In the genomic region with DNA sequence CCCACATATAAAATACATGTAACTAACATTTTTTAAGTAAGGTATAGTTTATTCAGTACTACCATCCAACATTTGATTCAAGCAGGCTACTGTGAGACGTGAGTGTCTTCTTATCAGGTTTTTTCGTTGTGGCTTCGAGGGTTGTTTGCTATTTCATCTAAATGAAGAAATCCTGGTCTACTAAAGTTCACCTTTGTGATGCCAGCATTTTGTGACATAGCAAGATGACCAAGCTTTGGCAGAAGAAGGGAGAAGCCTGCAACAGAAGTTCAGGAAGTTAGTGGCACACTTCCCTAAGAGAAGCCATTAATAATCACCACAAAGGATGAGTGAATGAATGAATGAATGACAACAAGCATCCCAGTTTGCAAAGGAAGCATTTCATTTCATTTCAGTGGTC, we compare ENCODE assay signal across 18 mouse cellular contexts.
DNase-seq lines count a peak whose midpoint lies in the region; ATAC-seq and TF ChIP-seq lines count a peak whose summit lies in the region.
"Had no signal": no experiment of that assay in that cellular context is flagged by ENCODE, and none has a peak within 500 bp of the region (broad histone marks: within the 10 kb centered on the region; RNA-seq: fewer than 3 reads in every experiment).

No protein-coding gene starts in this region.

- no peak overlapping the region for H3K9ac ChIP-seq in liver, adult 2 months (ENCODE audit: low read depth, low read length)
- no peak overlapping the region for H3K9ac ChIP-seq in liver, embryonic 12.5 days
- no peak overlapping the region for H3K9ac ChIP-seq in hindbrain, embryonic 13.5 days
- H3K9ac ChIP-seq: embryonic facial prominence, embryonic 12.5 days; forebrain, embryonic 12.5 days had no signal

- no peaks in the 10 kb centered on the region for H3K79me2 ChIP-seq in liver, adult 2 months (ENCODE audit: control insufficient read depth, insufficient read depth, low read length)
- H3K79me2 ChIP-seq in myocyte (ENCODE audit: control insufficient read depth, insufficient read depth): no peaks in the 10 kb centered on the region

- H3K4me1 ChIP-seq in liver, adult 2 months (ENCODE audit: control insufficient read depth, insufficient read depth, low read length): peaks cover 29% of the 10 kb centered on the region
- peaks cover 41% of the 10 kb centered on the region for H3K4me1 ChIP-seq in liver, embryonic 12.5 days
- H3K4me1 ChIP-seq in embryonic fibroblast, embryonic 13.5 days (ENCODE audit: control insufficient read depth, insufficient read depth, low read length): peaks cover 5% of the 10 kb centered on the region; the same call in 1 of the 2 replicates
- H3K4me1 ChIP-seq in hindbrain, embryonic 13.5 days (replicated peaks): peaks cover 46% of the 10 kb centered on the region

- ATAC-seq in liver, embryonic 12.5 days: no peak
- no peak for ATAC-seq in hindbrain, embryonic 13.5 days (ENCODE audit: low FRiP score)
- ATAC-seq: forebrain, embryonic 14.5 days had no signal

- no peak overlapping the region for H3ac ChIP-seq in myocyte (ENCODE audit: control insufficient read depth, insufficient read length)

- no peak for TF ChIP-seq POLR2A in liver, adult 2 months (IDR thresholded peaks at IDR 0.05; ENCODE audit: extremely low read depth, insufficient read depth, low read length)
- TF ChIP-seq POLR2A in embryonic fibroblast, embryonic 13.5 days (IDR thresholded peaks at IDR 0.05; ENCODE audit: low read depth, low read length): no peak
- no peak for TF ChIP-seq POLR2A in myocyte (IDR thresholded peaks at IDR 0.05; ENCODE audit: insufficient read length, low read depth)

- WGBS in liver, adult 2 months: 29% methylated on average over 3 of the region's 3 CpGs
- 62% methylated on average over 3 of the region's 3 CpGs for WGBS in liver, embryonic 12.5 days (ENCODE audit: insufficient replicate concordance)
- WGBS in hindbrain, embryonic 13.5 days: 95% methylated on average over 3 of the region's 3 CpGs

- no peak overlapping the region for H3K27ac ChIP-seq in liver, adult 2 months (replicated peaks; ENCODE audit: insufficient read depth, low read depth, low read length)
- H3K27ac ChIP-seq in liver, embryonic 12.5 days: no peak overlapping the region
- H3K27ac ChIP-seq in embryonic fibroblast, embryonic 13.5 days (ENCODE audit: insufficient read depth, low read length): peak overlapping the region; percentile 3; the same call in 1 of the 2 replicates
- no peak overlapping the region for H3K27ac ChIP-seq in hindbrain, embryonic 13.5 days
- H3K27ac ChIP-seq: forebrain, embryonic 10.5 days; forebrain, embryonic 12.5 days had no signal

- no peak for TF ChIP-seq CTCF in liver, adult 2 months (IDR thresholded peaks at IDR 0.05; ENCODE audit: low read depth, low read length)
- no peak for TF ChIP-seq CTCF in embryonic fibroblast, embryonic 13.5 days (IDR thresholded peaks at IDR 0.05; ENCODE audit: borderline replicate concordance, insufficient read depth, low read length)

- DNase-seq in liver, adult 2 months (ENCODE audit: extremely low read depth, low read depth, low spot score): peak; percentile 64
- DNase-seq in adipocyte (ENCODE audit: low spot score): peak; percentile 50
- DNase-seq in frontal cortex, postnatal 36 days (ENCODE audit: low spot score in 2 of 2): no peak
- DNase-seq: cerebellum, adult 11-12 months; cerebellum, adult 2 months; cerebellum, adult 9-10 months; cerebellum, postnatal 10 days; cerebellum, postnatal 25 days had no signal

- H3K4me3 ChIP-seq in liver, adult 2 months (ENCODE audit: insufficient read depth, low read depth, low read length): no peak overlapping the region
- no peak overlapping the region for H3K4me3 ChIP-seq in liver, embryonic 12.5 days
- H3K4me3 ChIP-seq in embryonic fibroblast, embryonic 13.5 days (ENCODE audit: insufficient read depth, low read length): no peak overlapping the region
- peak overlapping the region; percentile 9 for H3K4me3 ChIP-seq in myocyte
- no peak overlapping the region for H3K4me3 ChIP-seq in hindbrain, embryonic 13.5 days
- H3K4me3 ChIP-seq: embryonic facial prominence, embryonic 10.5 days; embryonic facial prominence, embryonic 12.5 days; erythroblast, embryonic 14.5 days; forebrain, embryonic 10.5 days; forebrain, embryonic 12.5 days had no signal

- H3K4me2 ChIP-seq in liver, embryonic 12.5 days: no peak overlapping the region
- H3K4me2 ChIP-seq in myocyte (ENCODE audit: low read depth): peak overlapping the region; percentile 83
- H3K4me2 ChIP-seq in hindbrain, embryonic 13.5 days: no peak overlapping the region
- H3K4me2 ChIP-seq: forebrain, embryonic 12.5 days had no signal

- H3K36me3 ChIP-seq in liver, adult 2 months (ENCODE audit: control insufficient read depth, insufficient read depth, low read length): no peaks in the 10 kb centered on the region
- no peaks in the 10 kb centered on the region for H3K36me3 ChIP-seq in liver, embryonic 12.5 days
- no peaks in the 10 kb centered on the region for H3K36me3 ChIP-seq in myocyte (ENCODE audit: control insufficient read depth, insufficient read depth)
- H3K36me3 ChIP-seq in hindbrain, embryonic 13.5 days: no peaks in the 10 kb centered on the region
- H3K36me3 ChIP-seq: embryonic facial prominence, embryonic 10.5 days; embryonic facial prominence, embryonic 12.5 days; forebrain, embryonic 10.5 days; forebrain, embryonic 12.5 days had no signal

- no peaks in the 10 kb centered on the region for H3K27me3 ChIP-seq in liver, adult 2 months (ENCODE audit: control insufficient read depth, insufficient read depth, low read length)
- no peaks in the 10 kb centered on the region for H3K27me3 ChIP-seq in liver, embryonic 12.5 days (replicated peaks)
- H3K27me3 ChIP-seq in myocyte (ENCODE audit: control insufficient read depth, insufficient read depth, insufficient read length): no peaks in the 10 kb centered on the region
- peaks cover 58% of the 10 kb centered on the region for H3K27me3 ChIP-seq in hindbrain, embryonic 13.5 days
- H3K27me3 ChIP-seq: embryonic facial prominence, embryonic 12.5 days had no signal

- no peaks in the 10 kb centered on the region for H3K9me3 ChIP-seq in liver, embryonic 12.5 days (replicated peaks)
- no peaks in the 10 kb centered on the region for H3K9me3 ChIP-seq in hindbrain, embryonic 13.5 days
- H3K9me3 ChIP-seq: embryonic facial prominence, embryonic 10.5 days; embryonic facial prominence, embryonic 12.5 days; forebrain, embryonic 10.5 days; forebrain, embryonic 12.5 days had no signal

TF ChIP-seq in myocyte, 11 proteins besides CTCF, POLR2A, EP300 and RAD21:
- TF ChIP-seq REST (IDR thresholded peaks at IDR 0.05; ENCODE audit: insufficient read depth, insufficient read length) (no peak), TCF12 (IDR thresholded peaks at IDR 0.05; ENCODE audit: insufficient read depth, poor library complexity, severe bottlenecking) (no peak), SRF (IDR thresholded peaks at IDR 0.05; ENCODE audit: control insufficient read depth, insufficient read length, low read depth) (no peak), USF1 (IDR thresholded peaks at IDR 0.05; ENCODE audit: low read depth) (no peak), TCF3 (IDR thresholded peaks at IDR 0.05; ENCODE audit: insufficient read length, low read depth) (no peak), POLR2AphosphoS2 (IDR thresholded peaks at IDR 0.05; ENCODE audit: insufficient read length, low read depth) (no peak), MAX (IDR thresholded peaks at IDR 0.05; ENCODE audit: low read depth) (no peak), E2F4 (IDR thresholded peaks at IDR 0.05; ENCODE audit: insufficient read depth) (no peak), MYOG (IDR thresholded peaks at IDR 0.05; ENCODE audit: control insufficient read depth in 1 of 3, insufficient read depth in 1 of 3, insufficient read length in 2 of 3, low read depth in 2 of 3) (no peak)

Comparison
In these comparisons a context has a peak if more than half of its experiments do, and no peak if none do; other contexts are left out.
1. DNase-seq: peak in liver, adult 2 months (single experiment) and adipocyte (single experiment); none in frontal cortex, postnatal 36 days (0 of 2).